Comparison of ENCODE assay signal across 16 mouse cellular contexts in genomic region chrX:98291763-98292162, GRCm38 (mm10).
"Had no signal": no experiment of that assay in that cellular context is flagged by ENCODE, and none has a peak within 500 bp of the region (broad histone marks: within the 10 kb centered on the region; RNA-seq: fewer than 3 reads in every experiment).

No protein-coding gene starts in this region.

- H3K4me2 ChIP-seq: limb, embryonic 12.5 days; limb, embryonic 15.5 days; liver, embryonic 11.5 days; lung, embryonic 14.5 days; midbrain, embryonic 11.5 days had no signal

- H3K9ac ChIP-seq: limb, embryonic 12.5 days; limb, embryonic 15.5 days; liver, embryonic 14.5 days; liver, postnatal 0 days; lung, embryonic 14.5 days had no signal

- ATAC-seq: liver, postnatal 0 days; lung, postnatal 0 days had no signal

- H3K4me3 ChIP-seq: left cerebral cortex, adult 2 months; limb, embryonic 12.5 days; limb, embryonic 15.5 days had no signal

- H3K36me3 ChIP-seq: limb, embryonic 12.5 days; limb, embryonic 15.5 days had no signal

- H3K27ac ChIP-seq: left cerebral cortex, adult 2 months; limb, embryonic 12.5 days; limb, embryonic 15.5 days; liver, embryonic 14.5 days; stomach, postnatal 0 days had no signal

- DNase-seq: kidney, postnatal 10 days; kidney, postnatal 36 days; layer of hippocampus, postnatal 36 days; liver, postnatal 0 days; lung, embryonic 14.5 days; midbrain, embryonic 14.5 days; thymus, adult 2 months; thymus, postnatal 14 days had no signal

- H3K9me3 ChIP-seq: limb, embryonic 12.5 days; limb, embryonic 15.5 days had no signal

- H3K27me3 ChIP-seq: limb, embryonic 12.5 days; limb, embryonic 15.5 days had no signal

- H3K4me1 ChIP-seq: limb, embryonic 12.5 days; limb, embryonic 15.5 days had no signal
